Mouse (Mus musculus) frontal cortex, adult (tissue): ENCODE results near the gene Ankrd34a.
A peak's percentile ranks its signal among the peaks of the same experiment; 100 is the strongest.

Experiments
- ATAC-seq: cut with Nextera tagmentation; 2 replicates; pipeline ENCODE4 v1.9.2; 2017; ENCODE audit warnings: mild to moderate bottlenecking, moderate library complexity, mixed read lengths; ENCODE audit not compliant: low TSS enrichment

Ankrd34a gene

DNA sequence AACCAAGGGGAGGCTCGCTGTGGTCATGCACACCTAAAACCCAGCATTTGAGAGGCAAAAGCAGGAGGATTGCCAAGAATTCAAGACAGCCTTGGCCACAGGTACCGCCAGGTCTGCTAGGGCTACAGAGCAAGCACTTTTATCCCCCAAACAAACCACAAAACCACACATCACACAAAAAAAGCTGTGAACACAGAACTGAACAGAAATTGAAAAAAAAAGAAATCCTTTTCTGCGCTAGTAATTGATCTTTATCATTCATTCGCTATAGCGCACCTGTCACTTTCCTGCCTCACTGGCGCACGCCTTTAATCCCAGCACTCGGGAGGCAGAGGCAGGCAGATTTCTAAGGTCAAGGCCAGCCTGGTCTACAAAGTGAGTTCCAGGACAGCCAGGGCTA is 33.2 kb upstream of the Ankrd34a start:
- no peak for ATAC-seq

DNA sequence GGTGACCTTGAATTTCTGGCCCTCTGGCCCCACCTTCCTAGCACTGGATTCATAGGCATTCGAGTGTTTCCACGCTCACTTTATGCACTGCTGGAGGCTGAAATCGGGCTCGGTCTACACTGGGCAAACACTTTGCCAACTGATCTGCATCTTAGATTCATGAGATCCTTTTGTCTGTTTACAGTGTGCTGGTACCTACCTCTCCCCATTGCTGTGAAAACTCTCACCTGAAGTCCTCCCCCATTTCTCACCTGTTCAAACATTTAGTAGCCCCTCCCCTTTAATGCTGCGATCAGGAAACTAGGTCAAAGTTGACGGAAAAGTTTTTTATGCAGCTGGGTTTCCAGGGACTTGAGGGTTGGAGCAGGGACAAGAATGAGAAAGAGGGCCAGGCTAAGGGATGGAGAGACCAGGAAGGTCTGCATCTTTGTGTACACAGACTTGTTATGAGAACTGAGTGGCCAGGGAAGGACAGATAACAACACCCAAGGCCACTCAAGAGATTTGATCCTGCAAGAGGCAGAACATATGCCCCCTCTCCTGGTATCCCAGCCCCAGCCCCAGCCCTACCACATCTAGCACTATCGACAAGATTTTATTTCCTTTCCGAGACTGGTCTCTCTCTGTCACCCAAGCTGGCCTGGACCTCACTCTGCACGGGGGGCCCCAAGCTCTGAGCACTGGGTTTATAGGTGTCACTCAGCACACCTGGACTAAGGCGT is 32.4 kb upstream of the Ankrd34a start:
- no peak for ATAC-seq

DNA sequence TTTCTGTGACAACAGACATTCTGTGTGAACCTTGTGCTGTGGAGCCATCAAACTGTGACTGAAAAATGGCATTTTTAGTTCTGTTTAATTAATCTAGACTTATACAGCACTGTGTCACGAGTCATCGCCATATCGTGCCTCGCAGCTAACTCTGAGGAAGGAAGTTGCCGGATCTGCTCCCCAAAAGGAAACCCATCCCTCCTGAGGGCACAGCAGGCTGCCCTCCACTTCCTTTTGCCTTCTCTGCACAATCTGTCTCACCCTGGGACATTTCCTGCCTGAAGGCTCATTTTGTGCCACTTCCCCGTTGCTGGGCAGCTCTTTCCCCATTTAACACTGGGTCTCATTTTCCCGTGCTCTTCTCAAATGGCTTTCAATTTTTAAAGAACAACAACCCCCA is 31.8 kb upstream of the Ankrd34a start:
- ATAC-seq, result no peak

DNA sequence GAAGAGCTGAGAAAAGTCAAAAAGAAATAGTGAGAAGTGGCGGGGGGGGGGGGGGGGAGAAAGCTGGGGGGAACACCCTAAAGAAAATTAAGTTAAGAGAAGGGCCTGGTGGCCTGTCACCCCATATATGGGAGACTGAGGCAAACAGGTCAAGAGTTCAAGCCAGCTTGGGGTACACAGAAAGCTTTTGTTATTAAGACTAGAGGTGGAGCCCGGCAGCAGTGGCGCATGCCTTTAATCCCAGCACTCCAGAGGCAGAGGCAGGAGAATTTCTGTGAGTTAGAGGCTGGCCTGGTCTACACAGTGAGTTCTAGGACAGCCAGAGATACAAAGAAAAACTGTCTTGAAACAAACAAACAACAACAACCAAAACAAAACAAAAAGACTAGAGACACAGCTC is 31.3 kb upstream of the Ankrd34a start:
- no peak for ATAC-seq

DNA sequence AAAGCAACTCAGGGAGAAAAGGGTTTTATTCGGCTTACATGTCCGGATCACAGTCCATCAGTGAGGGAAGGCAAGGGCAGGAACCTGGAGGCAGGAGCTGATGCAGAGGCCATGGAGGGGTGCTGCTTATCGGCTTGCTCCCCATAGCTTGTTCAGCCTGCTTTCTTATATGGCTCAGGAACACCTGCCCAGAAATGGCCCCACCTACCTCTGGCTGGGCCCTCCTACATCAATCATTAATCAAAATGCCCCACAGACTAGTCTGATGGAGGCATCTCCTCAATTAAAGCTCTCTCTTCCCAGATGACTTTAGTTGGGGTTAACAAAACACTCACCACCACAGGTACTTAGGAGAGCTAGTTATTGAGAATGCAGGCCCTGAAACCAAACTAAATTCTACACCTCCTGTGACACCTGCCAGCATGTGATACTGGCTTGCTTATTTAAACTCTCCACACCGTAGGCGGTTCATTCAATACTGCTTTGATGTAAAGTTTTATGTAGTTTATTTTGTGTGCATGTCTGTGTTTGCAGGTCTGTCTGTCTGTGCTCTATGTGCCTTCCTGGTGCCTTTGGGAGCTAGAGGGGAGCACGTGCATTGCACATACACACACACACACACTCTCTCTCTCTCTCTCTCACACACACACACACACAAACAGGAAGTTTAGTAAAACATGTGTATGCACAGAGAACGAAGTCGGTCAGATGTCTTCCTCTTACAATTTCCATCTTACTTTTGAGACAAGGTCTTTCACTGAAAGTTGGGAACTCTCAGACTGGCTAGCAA is 29.6 kb upstream of the Ankrd34a start:
- no peak for ATAC-seq

DNA sequence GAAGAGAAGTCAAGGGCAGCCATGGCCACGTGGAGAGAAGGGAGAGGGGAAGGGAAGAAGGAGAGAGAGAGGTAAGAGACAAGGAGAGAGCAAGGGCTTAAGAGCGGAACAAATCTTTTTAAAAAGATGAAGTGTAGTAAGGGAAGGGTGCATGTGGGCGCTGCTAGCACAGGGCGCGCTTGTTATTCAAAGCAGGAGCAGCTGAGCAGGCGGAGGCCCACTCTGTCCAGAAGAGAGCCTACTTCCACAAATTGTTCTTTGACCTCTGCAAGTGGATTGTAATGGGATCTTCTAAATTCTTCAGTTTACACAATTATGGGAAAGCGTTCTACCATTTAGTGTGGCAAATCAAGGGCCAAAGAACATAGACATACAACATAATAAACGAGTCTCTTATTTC is 27.8 kb upstream of the Ankrd34a start:
- no peak for ATAC-seq

DNA sequence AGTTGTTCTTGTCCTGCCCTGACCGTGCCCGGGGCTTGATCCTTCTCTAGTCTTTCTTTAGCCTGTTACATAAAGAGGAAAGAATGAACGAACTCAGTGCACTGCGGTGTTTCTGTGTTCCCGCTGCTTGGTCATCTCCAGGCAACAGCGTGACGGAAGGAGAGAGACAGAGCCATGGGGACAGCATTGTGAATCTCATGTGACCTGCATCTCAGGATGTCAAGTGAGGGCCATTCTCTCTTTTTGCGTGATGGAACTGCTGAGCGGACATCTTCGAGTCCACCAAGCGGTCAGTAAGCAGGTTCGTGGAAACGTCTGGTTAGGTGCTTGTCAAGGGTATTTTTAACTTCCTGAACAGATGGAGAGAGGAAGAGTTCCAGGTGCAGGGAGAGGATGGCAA is 26.9 kb upstream of the Ankrd34a start:
- no peak for ATAC-seq

DNA sequence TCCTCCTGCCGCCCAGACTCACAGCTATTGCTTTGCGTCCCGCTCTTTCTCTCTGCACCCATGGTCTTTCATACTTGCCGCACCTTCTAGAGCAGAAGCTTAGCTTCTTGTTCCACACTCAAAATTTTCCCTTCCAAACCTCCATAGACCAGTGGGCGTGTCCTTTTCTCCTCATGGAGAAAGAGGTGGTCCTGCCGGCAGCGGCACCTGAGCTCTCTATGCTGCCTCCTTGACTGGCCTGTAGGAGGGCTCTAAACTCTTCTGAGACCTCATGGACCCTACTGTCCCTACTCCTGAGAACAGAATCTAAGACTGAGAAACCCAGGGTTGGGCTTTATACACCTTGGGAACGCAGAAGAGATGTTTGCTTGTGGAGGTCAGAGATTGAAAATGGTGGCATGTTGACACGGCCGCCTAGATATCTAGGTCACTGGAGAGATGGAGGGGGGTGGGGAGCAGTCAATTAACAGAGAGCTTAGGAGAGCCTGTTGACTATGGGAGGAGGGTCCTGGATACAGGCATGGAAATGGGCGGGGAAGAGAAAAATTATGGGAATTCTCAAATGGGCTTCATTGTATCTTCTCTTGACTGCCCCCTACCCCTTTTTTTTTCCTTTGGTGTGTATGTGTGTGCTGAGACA is 26.4 kb upstream of the Ankrd34a start:
- ATAC-seq, result no peak

DNA sequence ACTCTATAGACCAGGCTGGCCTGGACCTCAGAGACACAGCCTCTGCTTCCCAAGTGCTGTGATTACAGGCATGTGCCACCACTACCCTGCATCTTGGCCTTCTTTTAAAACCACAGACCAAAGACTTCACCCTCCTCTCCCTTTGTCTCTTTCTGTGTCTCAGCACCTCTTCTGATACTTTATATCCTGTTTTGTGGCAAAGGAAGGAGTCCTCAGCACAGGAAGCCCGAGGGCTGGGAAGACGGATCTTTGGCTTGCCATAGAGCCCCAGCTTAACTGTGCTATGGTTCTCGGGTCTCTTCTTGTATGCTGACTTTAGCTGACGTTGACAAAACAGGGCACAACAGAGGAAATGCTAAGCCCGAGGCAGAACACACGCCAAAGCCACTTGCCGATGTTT is 25.8 kb upstream of the Ankrd34a start:
- no peak for ATAC-seq

DNA sequence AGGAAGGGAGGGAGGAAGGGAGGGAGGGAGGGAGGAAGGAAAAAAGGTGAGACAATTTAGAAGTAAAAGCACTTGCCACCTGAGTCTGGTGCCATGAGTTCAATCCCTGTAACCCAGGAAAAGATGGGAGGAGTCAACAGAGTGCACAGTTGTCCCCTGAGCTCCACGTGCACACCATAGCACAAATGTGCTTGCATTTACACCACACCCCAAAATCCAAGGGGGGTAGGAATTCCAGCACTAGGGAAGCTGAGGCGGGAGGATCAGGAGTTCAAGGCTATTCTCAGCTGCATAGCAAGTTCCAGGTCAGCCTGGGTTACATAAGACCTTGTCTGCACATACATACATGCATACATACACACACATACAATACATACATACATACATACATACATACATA is 25.1 kb upstream of the Ankrd34a start:
- no peak for ATAC-seq

DNA sequence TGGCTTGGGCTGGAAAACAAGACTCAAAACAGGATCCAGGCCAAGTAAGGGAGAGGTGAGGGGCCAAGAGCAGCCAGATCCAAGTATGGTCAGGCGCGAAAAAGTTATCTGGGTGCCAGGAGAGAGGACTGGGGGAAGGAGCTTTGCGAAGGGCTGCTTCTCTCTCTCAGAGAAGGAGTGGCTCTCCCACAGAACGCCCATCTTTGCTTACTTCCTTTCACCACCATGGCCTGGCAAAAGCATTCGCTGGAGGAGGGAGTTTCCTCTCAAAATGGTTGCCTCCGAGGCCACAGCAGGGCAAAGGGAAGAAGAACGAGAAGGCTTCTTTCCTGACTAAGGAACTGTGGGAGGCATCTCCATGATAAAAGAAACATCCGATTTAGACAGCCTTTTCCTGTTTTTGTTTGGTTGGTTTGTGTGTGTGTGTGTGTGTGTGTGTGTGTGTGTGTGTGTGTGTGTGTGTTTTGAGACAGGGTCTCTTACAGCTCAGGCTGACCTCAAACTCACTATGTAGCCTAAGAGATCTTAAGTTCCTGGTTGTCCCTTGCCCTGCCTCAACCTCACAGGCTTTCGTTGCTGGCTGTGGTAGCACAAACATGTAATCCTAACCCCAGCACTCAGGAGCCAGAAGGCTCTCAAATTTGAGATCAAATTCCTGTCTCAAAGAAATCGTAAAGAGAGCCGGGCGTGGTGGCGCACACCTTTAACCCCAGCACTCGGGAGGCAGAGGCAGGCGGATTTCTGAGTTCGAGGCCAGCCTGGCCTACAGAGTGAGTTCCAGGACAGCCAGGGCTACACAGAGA is 24.3 kb upstream of the Ankrd34a start:
- no peak for ATAC-seq

DNA sequence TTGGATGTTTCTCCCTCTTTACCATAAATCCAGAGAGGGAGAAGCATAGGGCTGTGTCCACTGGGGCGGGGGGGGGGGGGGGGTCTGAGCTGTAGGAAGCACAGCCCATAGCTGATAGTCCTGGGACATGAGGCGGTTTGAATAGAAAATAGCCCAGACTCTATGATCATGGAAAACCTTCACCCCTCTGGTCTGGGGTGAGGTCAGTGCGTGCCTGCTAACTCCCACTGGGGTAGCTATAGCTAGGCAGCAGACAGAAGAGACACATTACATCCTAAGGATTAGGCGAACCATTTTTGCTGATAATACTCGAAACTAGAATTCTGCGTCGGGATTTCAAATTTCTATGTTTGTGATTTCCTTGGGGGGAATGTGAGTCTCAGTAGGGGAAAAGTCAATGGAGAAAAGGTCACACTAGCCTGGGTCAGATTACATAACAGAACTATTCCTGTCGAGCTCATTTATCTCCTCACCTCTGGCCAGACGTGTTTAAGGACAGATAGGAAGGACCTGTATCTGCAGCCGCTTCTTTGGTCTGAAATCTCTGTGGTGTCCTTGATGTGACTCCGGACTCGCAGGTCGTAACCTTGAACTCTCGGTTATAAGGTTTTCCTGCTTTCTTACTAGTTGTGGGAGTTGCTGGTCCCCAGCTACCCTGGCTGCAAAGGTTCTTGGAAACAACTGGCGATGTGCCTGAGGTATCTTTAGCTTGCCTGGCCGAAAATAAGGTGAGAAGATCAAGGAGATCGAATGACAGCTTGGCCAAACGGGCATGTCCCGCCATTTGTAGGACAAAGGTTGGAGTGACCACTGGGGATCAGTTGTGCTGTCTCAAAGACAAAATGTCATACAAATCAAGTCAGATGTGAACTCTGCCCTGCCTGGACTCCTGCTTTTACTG is 22.6 kb upstream of the Ankrd34a start:
- no peak for ATAC-seq

DNA sequence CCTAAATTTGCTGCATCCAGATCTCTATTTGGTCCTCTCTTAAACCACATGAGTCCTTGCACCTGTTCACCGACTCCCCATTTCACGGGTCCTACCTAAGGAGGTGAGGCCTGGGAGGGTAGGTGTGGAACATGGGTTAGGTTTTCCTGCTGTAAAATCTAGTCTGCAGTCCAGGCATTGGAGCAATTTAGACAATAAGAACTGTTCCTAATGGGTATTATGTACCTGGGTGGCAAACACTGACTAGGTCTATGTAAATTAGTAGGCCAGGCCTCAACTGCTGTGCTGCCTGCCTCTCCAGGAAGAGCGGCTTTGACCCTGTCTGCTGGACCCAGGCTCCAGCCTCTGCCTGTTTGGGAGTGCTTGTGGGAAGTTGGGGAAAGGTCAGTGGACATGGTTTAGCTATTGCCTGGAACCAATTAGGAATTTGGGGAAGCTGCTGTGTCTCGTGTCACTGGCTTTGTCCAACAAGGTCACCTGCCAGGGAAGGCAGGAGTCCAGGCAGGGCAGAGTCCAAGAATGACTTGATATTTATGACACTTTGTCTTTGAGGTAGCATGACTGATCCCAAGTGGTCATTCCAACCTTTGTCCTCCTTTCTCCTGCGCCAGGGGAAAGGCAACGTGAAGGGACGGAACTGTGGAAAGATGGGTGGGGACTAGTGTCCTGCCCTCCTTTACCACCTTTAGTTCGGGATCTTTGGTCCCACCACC is 21.0 kb upstream of the Ankrd34a start:
- ATAC-seq, result no peak

DNA sequence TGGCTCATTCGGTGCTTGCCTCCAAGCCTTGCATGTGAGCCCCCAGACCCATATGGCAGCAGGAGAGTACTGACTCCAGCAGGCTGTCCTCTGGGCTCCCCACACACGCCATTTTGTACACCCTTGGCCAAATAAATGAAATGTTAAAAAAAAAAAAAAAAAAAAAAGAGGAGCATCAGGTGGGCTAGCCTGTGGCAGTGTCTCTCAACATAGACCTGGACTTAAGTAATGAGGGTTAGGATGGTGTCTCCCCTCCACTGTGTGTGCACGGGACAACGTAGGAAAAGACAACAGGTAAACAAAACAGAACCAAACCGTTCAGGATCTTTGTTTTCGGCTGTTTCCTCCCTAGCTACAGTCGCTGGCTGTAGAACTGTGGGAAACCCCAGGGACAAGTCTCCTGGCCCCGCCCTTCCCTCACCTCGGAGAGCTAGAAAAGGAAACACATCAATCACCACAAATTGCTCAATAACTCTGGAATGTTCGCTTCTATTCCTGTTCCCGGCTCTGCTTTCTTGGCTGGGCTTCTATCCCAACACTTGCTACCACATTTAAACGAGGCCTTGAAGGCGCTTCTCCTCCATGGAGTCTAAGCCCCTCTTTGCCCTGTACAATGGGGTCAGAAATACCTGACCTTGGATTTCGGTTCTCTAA is 20.3 kb upstream of the Ankrd34a start:
- ATAC-seq, result 0 out of 2 replicates have a peak, but pooled peaks have one; percentile 2

DNA sequence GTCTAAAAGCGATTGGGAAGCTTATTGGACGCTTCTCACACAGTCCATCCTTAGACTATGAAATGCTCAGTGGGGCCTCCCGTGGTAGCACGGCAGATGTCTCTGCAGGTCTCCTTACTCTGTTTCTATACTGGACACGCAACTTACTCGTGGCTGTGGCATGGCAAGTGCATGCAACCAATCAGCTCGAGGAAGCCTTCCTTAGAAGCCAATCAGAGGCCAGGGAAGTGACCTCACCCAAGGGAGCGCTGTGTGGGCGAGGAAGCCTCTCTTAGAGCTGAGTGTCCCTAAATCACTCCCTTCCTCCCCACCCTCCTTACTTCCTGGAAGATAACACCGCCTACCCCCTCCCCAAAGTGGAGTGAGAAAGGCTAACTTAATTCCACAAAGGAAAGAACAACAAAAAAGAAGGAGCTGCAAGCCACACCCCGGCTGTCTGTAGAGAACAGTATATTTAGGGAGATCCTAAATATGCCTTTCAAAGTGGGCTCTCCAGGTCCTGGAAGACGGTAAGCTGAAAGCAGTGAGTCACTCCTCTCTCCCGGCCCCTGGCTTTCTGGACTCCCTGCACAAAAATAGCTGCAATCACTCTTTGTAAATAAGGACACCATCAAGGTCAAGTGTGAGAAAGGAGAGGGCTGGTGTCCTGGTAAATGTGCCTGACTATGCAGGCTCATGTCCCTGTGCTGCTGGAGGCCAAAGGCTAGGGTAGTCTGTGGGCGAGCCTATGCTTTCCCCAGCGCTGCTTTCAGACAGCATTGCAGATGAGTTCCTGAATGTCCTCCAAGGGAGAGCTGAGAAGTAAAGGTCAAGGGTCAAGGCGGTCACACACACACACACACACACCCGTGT is 19.5 kb upstream of the Ankrd34a start, which contains the start of gene Gm16253:
Gm16253 (plus strand) TSS at position 295 of the 852 bp plus-strand sequence.
- ATAC-seq, result peak; percentile 79

DNA sequence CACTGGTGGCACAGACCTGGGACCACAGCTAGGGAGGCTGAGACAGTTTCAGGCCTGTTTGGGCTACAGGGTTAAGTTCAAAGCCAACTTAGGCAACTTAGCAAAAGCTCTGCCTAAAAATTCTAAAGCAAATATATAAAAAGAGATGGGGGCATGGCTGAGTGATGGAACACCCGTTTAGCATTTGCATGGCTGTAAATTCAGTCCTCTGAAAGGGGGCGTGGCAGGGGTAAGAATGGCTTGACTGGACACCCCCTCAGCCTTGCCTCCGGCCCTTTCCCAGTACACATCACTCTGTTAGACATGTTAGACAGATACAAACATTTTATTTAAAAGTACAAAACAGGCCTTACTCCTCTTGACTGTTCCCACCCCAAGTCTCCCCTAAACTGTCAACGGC is 18.9 kb upstream of the Ankrd34a start:
- no peak for ATAC-seq

DNA sequence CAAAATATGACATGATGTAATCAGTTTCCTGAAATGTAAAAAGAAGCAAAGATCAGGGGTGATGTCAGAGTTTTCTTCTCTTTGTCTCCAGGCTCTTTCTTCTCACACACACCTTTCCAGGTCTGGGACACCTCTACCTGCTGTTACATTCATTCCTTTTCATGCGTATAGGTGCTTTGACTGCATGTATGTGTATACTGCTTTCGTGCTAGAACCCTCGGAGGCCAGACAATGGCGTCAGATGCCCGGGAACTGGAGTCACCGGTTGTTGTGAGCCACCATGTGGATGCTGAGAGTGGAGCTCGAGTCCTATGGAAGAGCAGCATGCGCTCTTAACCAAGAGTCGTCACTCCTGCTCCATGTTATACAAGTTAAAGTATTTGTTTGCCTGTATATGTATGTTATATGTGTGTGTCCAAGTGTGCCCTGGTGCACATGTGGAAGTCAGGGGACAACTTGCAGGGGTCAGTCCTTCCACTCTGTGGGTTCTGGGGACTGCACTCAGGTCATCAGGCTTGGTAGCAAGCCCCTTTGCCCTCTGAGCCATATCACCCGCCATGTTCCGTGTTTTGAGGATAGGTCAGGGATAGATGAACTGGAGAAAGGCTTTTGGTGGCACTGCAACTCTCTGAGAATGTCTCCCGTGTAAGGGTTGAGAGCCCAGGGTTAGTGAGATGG is 17.7 kb upstream of the Ankrd34a start:
- no peak for ATAC-seq

DNA sequence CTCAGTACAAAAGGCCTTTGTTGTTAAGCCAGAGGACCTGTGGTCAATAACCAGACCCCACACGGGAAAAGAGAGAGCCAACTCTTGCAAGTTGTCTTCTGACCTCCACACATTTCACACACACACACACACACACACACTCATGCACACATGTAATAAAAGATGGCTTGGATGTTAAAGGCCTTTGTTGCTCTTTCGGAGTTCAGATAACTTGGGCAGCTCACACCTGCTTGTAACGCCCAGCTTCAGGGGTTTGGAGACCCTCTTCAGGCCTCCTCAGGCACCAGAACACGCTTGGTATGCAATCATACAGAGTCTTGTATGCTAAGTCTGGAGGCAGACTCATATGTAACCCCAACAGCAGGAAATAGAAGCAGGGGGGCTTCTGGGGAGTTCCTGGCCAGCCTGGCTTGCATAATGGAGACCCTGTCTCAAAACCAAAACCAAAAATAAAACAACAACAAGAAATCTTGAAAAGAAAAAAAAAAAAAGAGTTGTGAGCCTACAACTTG is 17.1 kb upstream of the Ankrd34a start:
- ATAC-seq, result no peak
